Mouse (Mus musculus): ENCODE results near the gene Klra9. TPM values are rescaled to one million over a fixed set of nuclear protein-coding genes. Genes with fewer than 3 reads are reported as not detected.
"Not testable (repeated sequence)": the region's sequence is repeated elsewhere in the genome, so short reads cannot be mapped to it uniquely, and the experiment has no call there.

Gene Klra9
- not detected for total RNA-seq (2021)

GRCm38 (mm10) chr6:130193012-130193411 is at the start of gene Klra9:
Gene Klra9 (minus strand): TSS chr6:130193112.
- not testable (repeated sequence) for DNase-seq
- intact Hi-C loops (cut with DNase I): loop anchor here (10.0 kb wide), 1 partner anchor 152 kb away; no protein-coding TSS in a partner anchor

- no peak for DNase-seq
- intact Hi-C loops (cut with DNase I): no loop called here
Measured at GRCm38 (mm10) chr6:130237536-130237935, 44.6 kb upstream of the Klra9 start.

- intact Hi-C loops (cut with DNase I): no loop called here
- DNase-seq: no peak
Measured at GRCm38 (mm10) chr6:130236635-130237034, 43.7 kb upstream of the Klra9 start.

GRCm38 (mm10) chr6:130233222-130233621 is 40.3 kb upstream of the Klra9 start, which contains the start of gene Klra7:
Gene Klra7 (minus strand): TSS chr6:130233322.
- intact Hi-C loops (cut with DNase I): no loop called here
- no peak for DNase-seq

- intact Hi-C loops (cut with DNase I): loop anchor here (10.0 kb wide), 1 partner anchor 147 kb away; no protein-coding TSS in a partner anchor
- not testable (repeated sequence) for DNase-seq
Measured at GRCm38 (mm10) chr6:130197453-130197852, 4.5 kb upstream of the Klra9 start.

GRCm38 (mm10) chr6:130129798-130130197 is 63.1 kb downstream of the Klra9 start, which contains the start of gene Klra8:
Gene Klra8 (minus strand): TSS chr6:130129898.
- DNase-seq; intact Hi-C loops (cut with DNase I): not testable (repeated sequence)

Other genes with a start within 250 kb of the Klra9 start
- gene Klra6, start 166.2 kb downstream of the Klra9 start, total RNA-seq (2021): not detected
- not detected for gene Klra4, start 125.8 kb downstream of the Klra9 start, total RNA-seq (2021)
- gene Klra8, start 63.2 kb downstream of the Klra9 start, total RNA-seq (2021): not detected
- not detected for gene Klra7, start 40.2 kb upstream of the Klra9 start, total RNA-seq (2021)
- gene Klra10, start 88.8 kb upstream of the Klra9 start, total RNA-seq (2021): not detected
- not detected for gene Klra3, start 144.5 kb upstream of the Klra9 start, total RNA-seq (2021)
- gene Klra1, start 193.8 kb upstream of the Klra9 start, total RNA-seq (2021): not detected